Mouse (Mus musculus) heart, embryonic 16.5 days (tissue): ENCODE results near the gene Cpa5. TPM values are rescaled to one million over a fixed set of nuclear protein-coding genes. Genes with fewer than 3 reads are reported as not detected.

Experiments
- ATAC-seq: fragments of 200-750 bp; cut with Nextera tagmentation; replicated peaks from 2 replicates; pipeline ENCODE4 v1.8.0; 2017; ENCODE audit warnings: moderate number of reproducible peaks; ENCODE audit not compliant: insufficient read depth, low FRiP score; ENCODE audit errors: extremely low read depth
- H3K27ac ChIP-seq: fragments of 300-500 bp; sonication (generic); 2 replicates; pipeline ENCODE4 v1.5.1; 2014; ENCODE audit warnings: mild to moderate bottlenecking, low read length, control low read depth, moderate library complexity
- H3K27me3 ChIP-seq: fragments of 300-500 bp; sonication (generic); 2 replicates; pipeline ENCODE4 v1.6.1; 2014; ENCODE audit warnings: low read length, mixed read lengths; ENCODE audit not compliant: control insufficient read depth, insufficient read depth
- H3K36me3 ChIP-seq: fragments of 300-500 bp; sonication (generic); 2 replicates; pipeline ENCODE4 v1.6.1; 2014; ENCODE audit not compliant: control insufficient read depth, insufficient read depth
- H3K4me1 ChIP-seq: fragments of 300-500 bp; sonication (generic); 2 replicates; pipeline ENCODE4 v1.6.1; 2014; ENCODE audit warnings: low read length, mixed read lengths; ENCODE audit not compliant: control insufficient read depth, insufficient read depth
- H3K4me2 ChIP-seq: fragments of 300-500 bp; sonication (generic); 2 replicates; pipeline ENCODE4 v1.6.1; 2014; ENCODE audit warnings: low read depth, mild to moderate bottlenecking, control low read depth, low read length
- H3K4me3 ChIP-seq: fragments of 300-500 bp; sonication (generic); 2 replicates; pipeline ENCODE4 v1.5.1; 2014; ENCODE audit warnings: mild to moderate bottlenecking, control low read depth, low read length
- H3K9ac ChIP-seq: fragments of 300-500 bp; sonication (generic); 2 replicates; pipeline ENCODE4 v1.6.1; 2014; ENCODE audit warnings: low read length, control low read depth
- H3K9me3 ChIP-seq: fragments of 300-500 bp; sonication (generic); replicated peaks from 2 replicates; pipeline ENCODE4 v1.6.1; 2016; ENCODE audit warnings: low read length; ENCODE audit not compliant: control insufficient read depth
- WGBS: fragments of 180-500 bp; shearing (Covaris S2); extraction: QIAGEN DNeasy Blood & Tissue Kit; methylation state at CpG from one replicate; pipeline ENCODE4 v1.1.7; 2014; 5-methylcytosine and 5-hydroxymethylcytosine counted together
- polyA plus RNA-seq: library from polyadenylated mRNA; unstranded; fragments of >200 nt; fragmentation: Nextera tagmentation; extraction: Ambion mirVana; gene quantifications from 2 replicates; pipeline ENCODE4 v1.2.1, GENCODE M21; 2015

Gene Cpa5
- polyA plus RNA-seq, 1 experiment from 2014 or later, result 0.55 TPM

DNA sequence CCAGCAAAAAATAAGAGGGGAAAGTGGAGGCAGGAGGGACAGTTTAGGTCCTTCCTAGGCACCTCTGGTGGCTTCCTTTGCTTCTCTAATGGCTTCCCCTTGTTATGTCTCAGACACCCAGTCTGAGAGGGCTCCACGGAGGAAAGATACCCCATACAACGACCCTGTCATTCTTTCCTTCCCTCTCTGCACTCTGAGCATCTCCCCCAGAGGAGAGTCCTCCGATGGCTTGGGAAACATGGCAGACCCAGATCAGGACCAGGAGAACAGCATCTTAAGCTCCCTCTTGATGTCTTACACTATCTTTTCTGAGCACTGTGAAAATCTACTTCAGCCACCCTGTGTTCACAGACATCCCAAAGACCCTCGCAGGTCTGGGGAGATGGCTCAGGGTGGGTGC, 4.9 kb downstream of the Cpa5 start:
- no peaks in the 10 kb centered on the region for H3K36me3 ChIP-seq
- no peaks in the 10 kb centered on the region for H3K27me3 ChIP-seq
- no peak overlapping the region for H3K4me3 ChIP-seq
- H3K27ac ChIP-seq, result no peak overlapping the region
- H3K4me2 ChIP-seq, result no peak overlapping the region
- H3K4me1 ChIP-seq, result peaks cover 29% of the 10 kb centered on the region
- 51% methylated on average over 4 of the region's 4 CpGs for WGBS
- H3K9ac ChIP-seq, result no peak overlapping the region
- H3K9me3 ChIP-seq, result no peaks in the 10 kb centered on the region
- no peak for ATAC-seq

- no peak overlapping the region for H3K27ac ChIP-seq
- no peak overlapping the region for H3K4me2 ChIP-seq
- no peaks in the 10 kb centered on the region for H3K27me3 ChIP-seq
- H3K4me1 ChIP-seq, result peaks cover 37% of the 10 kb centered on the region
- no peak for ATAC-seq
- no peaks in the 10 kb centered on the region for H3K36me3 ChIP-seq
- 0 out of 2 replicates have a peak overlapping the region, but pooled peaks have one; percentile 12 for H3K9ac ChIP-seq
- no peaks in the 10 kb centered on the region for H3K9me3 ChIP-seq
- 28% methylated on average over 8 of the region's 8 CpGs for WGBS
- no peak overlapping the region for H3K4me3 ChIP-seq
Observed at GRCm38 (mm10) chr6:30616491-30616941, 5.7 kb downstream of the Cpa5 start.

- Histone ChIP-seq H3K4me1 (peaks cover 41% of the 10 kb centered on the region), H3K27ac (0 out of 2 replicates have a peak overlapping the region, but pooled peaks have one; percentile 41), H3K4me3 (0 out of 2 replicates have a peak overlapping the region, but pooled peaks have one; percentile 5), H3K4me2 (peak overlapping the region; percentile 43; the same call in 1 of the 2 replicates), H3K9me3 (no peaks in the 10 kb centered on the region), H3K27me3 (no peaks in the 10 kb centered on the region), H3K36me3 (no peaks in the 10 kb centered on the region), H3K9ac (peak overlapping the region; percentile 12)
- WGBS, result 17% methylated on average over 13 of the region's 13 CpGs
- no peak for ATAC-seq
Observed at GRCm38 (mm10) chr6:30617020-30617958, 6.5 kb downstream of the Cpa5 start.

DNA sequence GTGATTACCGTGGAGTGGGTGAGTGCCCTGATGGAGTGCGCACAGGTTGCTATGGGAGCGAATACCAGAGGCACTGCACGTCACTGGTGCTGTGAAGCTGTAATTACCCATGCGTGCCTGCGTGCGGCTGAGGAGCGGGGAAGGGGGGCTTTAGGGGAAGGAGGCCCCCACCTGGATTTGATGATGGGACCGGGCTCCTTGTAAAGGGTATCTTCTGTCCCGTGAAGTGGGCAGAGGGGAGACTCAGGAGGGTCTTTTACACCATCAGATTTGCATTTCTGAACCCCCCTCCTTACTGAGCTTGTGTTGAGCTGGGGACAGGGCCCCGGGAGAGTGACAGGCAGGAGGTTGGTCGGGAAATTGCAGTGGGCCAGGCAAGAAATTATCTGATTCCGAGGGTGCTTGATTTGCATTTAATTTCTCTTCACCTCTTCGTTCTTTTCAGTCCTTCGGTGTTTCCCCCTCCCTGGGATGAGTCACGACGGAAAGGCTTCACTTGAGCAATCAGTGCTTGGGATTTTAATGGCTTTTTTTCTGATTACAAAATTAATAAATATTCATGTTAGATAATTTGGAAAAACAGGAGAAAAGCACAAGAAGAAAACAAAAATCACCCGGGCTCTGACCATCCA, 7.3 kb downstream of the Cpa5 start:
- peaks cover 49% of the 10 kb centered on the region for H3K4me1 ChIP-seq
- H3K27ac ChIP-seq, result no peak overlapping the region; the same call in 1 of the 2 replicates
- 25% methylated on average over 18 of the region's 18 CpGs for WGBS
- peak overlapping the region; percentile 43; the same call in 1 of the 2 replicates for H3K4me2 ChIP-seq
- ATAC-seq, result no peak; the same call in 1 of the 2 replicates
- H3K9ac ChIP-seq, result peak overlapping the region; percentile 11
- no peaks in the 10 kb centered on the region for H3K9me3 ChIP-seq
- 0 out of 2 replicates have a peak overlapping the region, but pooled peaks have one; percentile 5 for H3K4me3 ChIP-seq
- H3K36me3 ChIP-seq, result no peaks in the 10 kb centered on the region
- H3K27me3 ChIP-seq, result no peaks in the 10 kb centered on the region

- ATAC-seq, result no peak
- Histone ChIP-seq H3K4me1 (peaks cover 52% of the 10 kb centered on the region), H3K27me3 (no peaks in the 10 kb centered on the region), H3K27ac (peak overlapping the region; percentile 24; the same call in 1 of the 2 replicates), H3K9me3 (no peaks in the 10 kb centered on the region), H3K4me3 (no peak overlapping the region), H3K4me2 (no peak overlapping the region), H3K36me3 (no peaks in the 10 kb centered on the region), H3K9ac (0 out of 2 replicates have a peak overlapping the region, but pooled peaks have one; percentile 10)
- 47% methylated on average over 6 of the region's 6 CpGs for WGBS
Observed at GRCm38 (mm10) chr6:30618735-30619134, 7.9 kb downstream of the Cpa5 start.

GRCm38 (mm10) chr6:30619606-30620005, 8.8 kb downstream of the Cpa5 start:
- no peak overlapping the region for H3K9ac ChIP-seq
- H3K4me1 ChIP-seq, result peaks cover 57% of the 10 kb centered on the region
- no peak overlapping the region for H3K27ac ChIP-seq
- no peaks in the 10 kb centered on the region for H3K9me3 ChIP-seq
- no peaks in the 10 kb centered on the region for H3K27me3 ChIP-seq
- WGBS, result 81% methylated on average over 5 of the region's 5 CpGs
- ATAC-seq, result no peak
- no peaks in the 10 kb centered on the region for H3K36me3 ChIP-seq
- H3K4me2 ChIP-seq, result no peak overlapping the region
- no peak overlapping the region for H3K4me3 ChIP-seq

DNA sequence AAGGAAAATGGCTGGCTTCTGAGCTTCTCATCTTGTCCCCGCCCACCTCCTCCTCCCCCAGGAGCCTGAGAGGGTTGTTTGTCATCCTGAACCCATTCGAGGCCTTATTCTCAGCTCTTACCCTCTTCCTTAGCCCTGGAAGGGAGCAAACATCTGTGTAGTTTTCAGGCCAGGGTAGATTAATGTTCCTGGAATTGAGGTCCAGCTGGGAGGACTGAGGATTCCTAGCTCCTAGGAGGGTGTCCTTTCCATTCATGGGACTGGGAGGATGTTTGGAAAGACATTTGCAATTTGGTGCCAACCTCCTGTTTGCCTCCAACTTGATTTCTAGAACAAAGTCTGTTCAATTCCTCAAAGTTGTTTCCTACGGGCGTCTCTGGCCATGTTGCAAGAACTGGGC, 9.8 kb downstream of the Cpa5 start:
- Histone ChIP-seq H3K4me2 (no peak overlapping the region), H3K9me3 (no peaks in the 10 kb centered on the region), H3K4me3 (no peak overlapping the region), H3K27me3 (no peaks in the 10 kb centered on the region), H3K9ac (no peak overlapping the region), H3K4me1 (peaks cover 59% of the 10 kb centered on the region), H3K36me3 (no peaks in the 10 kb centered on the region), H3K27ac (peak overlapping the region; percentile 94)
- 78% methylated on average over 4 of the region's 4 CpGs for WGBS
- ATAC-seq, result no peak

GRCm38 (mm10) chr6:30620994-30621393, 10.2 kb downstream of the Cpa5 start:
- Histone ChIP-seq H3K27ac (peak overlapping the region; percentile 94), H3K4me1 (peaks cover 58% of the 10 kb centered on the region), H3K27me3 (no peaks in the 10 kb centered on the region), H3K36me3 (no peaks in the 10 kb centered on the region), H3K4me3 (no peak overlapping the region), H3K4me2 (no peak overlapping the region), H3K9ac (0 out of 2 replicates have a peak overlapping the region, but pooled peaks have one; percentile 28), H3K9me3 (no peaks in the 10 kb centered on the region)
- ATAC-seq, result no peak
- WGBS, result 73% methylated on average over 6 of the region's 6 CpGs
